Mouse (Mus musculus): Measurements from ENCODE around the gene 2900011O08Rik.

2900011O08Rik gene

DNA sequence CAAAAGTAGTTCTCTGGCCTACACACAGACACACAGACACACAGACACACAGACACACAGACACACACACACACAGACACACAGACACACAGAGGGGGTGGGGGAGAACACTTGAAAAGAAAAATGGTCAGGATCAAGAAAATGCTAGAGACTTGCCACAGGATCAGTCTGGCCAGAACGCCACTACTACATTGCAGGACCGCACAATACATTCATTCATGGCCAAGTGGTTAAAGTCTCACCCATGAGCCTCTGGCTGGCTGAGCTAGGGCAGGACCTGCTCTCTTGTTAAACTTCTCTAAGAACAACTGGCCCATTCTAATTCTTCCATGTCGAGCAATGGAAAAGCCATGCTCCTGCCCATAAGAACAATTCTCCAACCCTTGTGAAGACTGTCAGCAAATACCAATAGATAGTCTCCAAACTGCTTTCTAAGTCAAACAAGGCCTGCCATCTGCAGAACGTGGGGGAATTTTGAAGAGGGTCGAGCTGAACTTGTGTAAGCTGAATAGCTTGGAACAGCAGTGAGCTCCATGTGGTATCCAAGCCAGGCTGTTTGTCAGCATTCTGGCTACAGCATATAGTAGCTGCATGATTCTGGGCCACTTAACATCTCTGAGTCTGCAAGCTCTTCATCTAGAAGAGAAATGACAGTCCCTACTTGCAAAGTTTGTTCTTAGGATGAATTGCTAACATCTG is 84.2 kb downstream of the 2900011O08Rik start:
- DNase-seq = no peak

DNA sequence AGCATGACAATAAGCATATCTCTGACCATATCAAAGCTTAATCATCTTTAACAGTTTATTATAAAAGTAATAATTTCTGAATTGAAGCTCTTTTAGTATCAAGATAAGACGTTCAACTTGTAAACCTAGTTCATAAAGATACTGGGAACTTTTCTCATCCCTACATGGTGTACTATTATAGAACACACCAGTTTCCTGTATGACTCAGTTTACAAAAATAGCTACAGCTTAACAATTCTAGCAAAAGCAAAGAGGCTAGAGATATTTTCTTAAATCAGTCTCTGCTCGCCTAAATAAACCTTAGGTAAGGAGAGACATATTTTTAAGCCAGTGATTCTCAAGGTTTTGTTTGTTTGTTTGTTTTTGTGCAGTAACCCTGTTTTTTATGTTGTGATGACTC is 96.5 kb downstream of the 2900011O08Rik start:
- DNase-seq = no peak

- peak; percentile 27 for DNase-seq
Measured at GRCm38 (mm10) chr16:14088249-14088648, 101.8 kb downstream of the 2900011O08Rik start.

- no peak for DNase-seq
Measured at GRCm38 (mm10) chr16:14089296-14089695, 102.9 kb downstream of the 2900011O08Rik start.

DNA sequence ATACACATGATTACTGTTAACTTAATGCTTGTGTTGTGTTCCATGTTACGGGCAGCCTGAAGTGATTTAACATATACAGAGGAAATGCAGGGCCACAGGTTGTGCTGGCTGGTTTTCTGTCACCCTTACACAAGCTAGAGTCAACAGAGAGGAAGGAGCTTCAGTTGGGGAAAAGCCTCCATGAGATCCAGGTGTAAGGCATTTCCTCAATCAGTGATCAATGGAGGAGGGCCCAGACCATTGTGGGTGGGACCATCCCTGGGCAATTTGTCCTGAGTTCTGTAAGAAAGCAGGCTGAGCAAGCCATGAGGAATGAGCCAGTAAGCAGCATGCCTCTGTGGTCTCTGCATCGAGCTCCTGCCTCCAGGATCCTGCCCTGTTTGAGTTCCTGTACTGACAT is 105.4 kb downstream of the 2900011O08Rik start:
- DNase-seq = no peak

GRCm38 (mm10) chr16:14105891-14106290 is 119.5 kb downstream of the 2900011O08Rik start:
- no peak for DNase-seq

- DNase-seq = no peak
Measured at GRCm38 (mm10) chr16:14109651-14110230, 123.3 kb downstream of the 2900011O08Rik start.

DNA sequence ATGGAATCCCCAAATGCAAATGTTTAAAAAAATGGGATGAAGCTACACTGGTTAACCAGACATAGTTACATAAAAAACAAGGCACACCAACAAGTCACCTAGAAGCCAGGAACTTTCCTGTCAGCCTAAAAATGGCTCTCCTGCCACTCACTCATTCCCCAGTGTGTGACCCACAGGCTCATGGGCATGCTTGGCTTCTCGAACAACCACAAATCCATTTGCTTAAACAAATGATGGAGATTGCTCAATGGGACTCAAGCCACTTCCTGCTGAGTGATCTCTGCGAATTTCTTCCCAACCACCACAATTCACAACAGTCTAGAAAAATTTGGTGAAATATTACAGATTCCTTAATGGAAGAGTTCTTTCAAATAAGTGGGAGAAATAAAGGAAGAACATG is 124.5 kb downstream of the 2900011O08Rik start:
- no peak for DNase-seq

- DNase-seq = no peak
Measured at GRCm38 (mm10) chr16:14112133-14112532, 125.7 kb downstream of the 2900011O08Rik start.

GRCm38 (mm10) chr16:14112742-14113141 is 126.3 kb downstream of the 2900011O08Rik start:
- DNase-seq = no peak

GRCm38 (mm10) chr16:14117299-14117698 is 130.9 kb downstream of the 2900011O08Rik start:
- DNase-seq = no peak

DNA sequence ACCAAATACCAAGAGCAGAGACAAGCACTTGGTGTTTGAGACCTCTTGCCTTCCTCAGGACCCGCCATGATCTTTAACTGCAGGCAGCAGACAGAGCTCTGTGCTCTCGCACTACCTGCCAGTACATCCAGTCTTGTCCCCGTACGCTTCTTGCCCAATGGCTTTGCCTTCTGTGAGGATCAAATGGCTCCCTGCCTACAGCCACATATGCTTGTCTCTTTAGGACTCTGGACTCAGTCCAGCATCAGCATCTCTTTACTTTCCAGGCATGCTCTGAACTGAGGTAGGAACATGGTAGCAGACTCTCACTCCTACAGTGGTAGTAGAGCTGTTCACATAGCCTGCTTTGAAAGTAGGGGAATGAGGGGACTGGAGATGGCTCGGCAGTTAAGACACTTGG is 134.5 kb downstream of the 2900011O08Rik start:
- no peak for DNase-seq

DNA sequence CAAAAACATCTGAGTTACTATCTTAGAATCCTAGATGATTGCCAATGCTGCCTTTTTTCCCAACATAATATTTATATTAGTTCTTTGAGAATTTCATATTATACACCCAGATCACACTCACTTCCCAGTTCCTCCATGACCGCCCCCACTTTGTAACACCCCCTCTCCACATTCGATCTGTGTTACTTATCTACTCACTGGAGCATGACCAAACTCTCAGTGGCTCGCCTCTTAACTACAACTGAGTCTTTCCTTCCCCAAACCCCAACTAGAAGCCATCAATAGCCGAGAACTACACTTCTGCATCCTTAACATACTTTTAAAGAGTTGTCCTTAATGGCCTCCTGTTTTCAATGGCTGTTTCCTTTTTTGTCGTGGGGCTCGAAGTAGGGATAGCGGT is 135.2 kb downstream of the 2900011O08Rik start:
- DNase-seq = no peak

GRCm38 (mm10) chr16:14122586-14122985 is 136.2 kb downstream of the 2900011O08Rik start:
- no peak for DNase-seq

DNA sequence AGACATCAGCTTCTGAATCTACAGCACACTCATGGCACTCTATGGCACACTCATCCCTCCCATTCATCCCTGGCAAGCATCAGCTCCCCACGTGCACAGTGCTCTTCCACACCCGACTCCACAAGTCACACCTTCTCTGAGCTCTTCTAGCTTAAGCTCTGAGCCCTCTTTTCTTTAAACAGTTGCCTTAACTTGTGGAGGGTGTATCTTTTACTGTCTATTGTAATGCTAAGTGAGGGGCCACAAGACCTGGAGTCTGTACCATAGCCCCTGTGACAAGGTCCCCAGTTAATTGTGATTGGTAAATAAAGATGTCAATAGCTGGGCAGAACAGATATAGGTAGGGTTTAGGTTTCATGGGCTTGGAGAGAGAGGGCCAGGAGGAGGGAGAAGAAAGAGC is 137.5 kb downstream of the 2900011O08Rik start:
- no peak for DNase-seq

- DNase-seq = no peak
Measured at GRCm38 (mm10) chr16:14124709-14125108, 138.3 kb downstream of the 2900011O08Rik start.

DNA sequence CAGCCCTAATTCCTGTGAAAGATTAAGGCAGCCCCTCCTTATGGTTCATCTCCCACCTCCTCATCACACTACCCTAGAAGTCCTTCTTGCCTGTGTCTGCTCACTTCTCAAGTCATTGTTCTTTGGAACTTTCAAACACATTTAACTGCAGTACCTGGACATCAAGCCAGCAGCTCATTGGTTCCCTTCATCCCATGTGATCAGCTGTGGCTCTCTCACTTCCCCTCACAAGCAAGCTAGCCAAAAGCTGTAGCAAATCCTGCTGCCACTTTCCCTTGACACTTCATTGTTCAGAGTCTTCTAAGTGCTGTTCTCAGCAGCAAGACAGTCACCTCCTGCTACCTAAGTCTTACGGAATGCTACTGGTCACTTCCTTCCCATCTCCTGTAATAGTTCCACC is 138.8 kb downstream of the 2900011O08Rik start:
- DNase-seq = no peak

- DNase-seq = no peak
Measured at GRCm38 (mm10) chr16:14128977-14129376, 142.6 kb downstream of the 2900011O08Rik start.

- DNase-seq = no peak
Measured at GRCm38 (mm10) chr16:14130796-14131195, 144.4 kb downstream of the 2900011O08Rik start.

DNA sequence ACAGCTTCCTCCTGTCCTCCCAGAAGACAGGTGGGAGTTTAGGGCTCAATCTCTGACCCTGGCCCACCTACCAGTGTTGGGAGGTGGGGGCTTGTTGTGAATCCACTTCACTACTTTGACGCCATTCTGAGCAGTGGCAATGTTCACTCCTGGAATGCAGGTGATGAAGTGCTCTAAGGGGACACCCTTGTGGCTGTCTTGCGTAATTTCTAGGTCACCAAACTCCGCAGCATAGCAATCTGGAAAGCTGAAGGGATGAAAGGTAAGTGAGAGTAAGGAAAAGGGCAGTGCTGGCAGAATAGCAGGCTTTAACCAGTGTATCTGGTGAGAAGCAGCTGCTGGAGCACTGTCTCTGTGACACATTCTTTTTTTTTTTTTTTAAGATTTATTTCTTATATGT is 145.0 kb downstream of the 2900011O08Rik start:
- DNase-seq = no peak

- DNase-seq = no peak
Measured at GRCm38 (mm10) chr16:14131838-14132237, 145.4 kb downstream of the 2900011O08Rik start.

DNA sequence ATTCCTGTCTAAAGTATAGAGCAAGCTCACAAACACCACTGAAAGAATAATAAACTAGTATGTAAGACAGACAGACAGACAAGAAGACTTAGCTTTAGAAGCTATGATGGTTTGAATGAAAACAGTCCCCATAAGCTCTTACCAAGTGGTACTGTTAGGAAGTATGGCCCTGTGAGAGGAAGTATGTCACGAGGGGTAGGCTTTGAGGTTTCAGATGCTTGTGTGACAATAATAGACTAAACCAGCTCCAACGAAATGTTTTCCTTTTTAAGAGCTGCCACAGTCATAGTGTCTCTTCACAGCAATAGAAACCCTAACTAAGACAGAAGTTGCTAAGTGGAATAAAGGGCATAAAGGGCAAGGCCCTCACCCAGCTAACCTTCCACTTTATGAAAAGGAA is 148.6 kb downstream of the 2900011O08Rik start:
- no peak for DNase-seq

- no peak for DNase-seq
Measured at GRCm38 (mm10) chr16:14137976-14138561, 151.7 kb downstream of the 2900011O08Rik start.

DNA sequence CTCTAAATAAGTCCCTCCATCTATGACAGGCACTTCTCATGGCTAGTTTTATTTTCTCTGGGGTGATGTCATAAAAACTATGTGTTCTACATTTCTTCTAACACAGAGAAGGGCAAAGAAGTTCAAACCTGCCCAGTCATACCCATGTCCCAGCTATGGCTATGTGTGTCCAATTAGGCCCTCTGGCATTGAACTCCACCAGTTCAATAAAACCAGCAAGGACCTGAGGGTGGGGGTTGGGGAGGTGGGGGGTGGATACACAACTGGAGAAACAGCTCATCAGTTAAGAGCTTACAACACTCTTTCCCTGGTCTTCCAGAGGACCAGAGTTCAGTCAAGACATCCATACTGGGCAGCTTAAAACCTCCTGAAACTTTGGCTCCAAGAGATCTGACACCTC is 152.7 kb downstream of the 2900011O08Rik start:
- DNase-seq = no peak

Measured in thymus, postnatal 25 days (tissue).